Mouse (Mus musculus): ENCODE measurements around the gene Fam19a3.

Fam19a3 gene

GRCm38 (mm10) chr3:104792360-104793270 is 11.0 kb upstream of the Fam19a3 start:
- DNase-seq (ENCODE audit: low spot score in 2 of 2): no peak

DNA sequence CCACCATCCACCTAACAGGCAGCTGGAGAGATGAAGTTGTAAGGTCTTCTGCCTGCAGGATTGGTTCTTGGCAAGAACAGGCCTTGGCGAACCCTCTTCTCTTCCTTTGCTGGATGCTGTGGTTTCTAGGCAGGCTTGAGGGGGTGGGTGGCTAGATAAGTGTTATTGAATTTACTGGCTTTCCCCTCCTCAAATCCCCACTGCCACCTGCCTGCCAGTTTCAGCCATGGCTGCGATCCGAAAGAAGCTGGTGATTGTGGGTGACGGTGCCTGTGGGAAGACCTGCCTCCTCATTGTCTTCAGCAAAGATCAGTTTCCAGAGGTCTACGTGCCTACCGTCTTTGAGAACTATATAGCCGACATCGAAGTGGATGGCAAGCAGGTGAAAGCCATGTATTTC is 10.0 kb upstream of the Fam19a3 start:
- no peak for DNase-seq (ENCODE audit: low spot score in 2 of 2)

DNA sequence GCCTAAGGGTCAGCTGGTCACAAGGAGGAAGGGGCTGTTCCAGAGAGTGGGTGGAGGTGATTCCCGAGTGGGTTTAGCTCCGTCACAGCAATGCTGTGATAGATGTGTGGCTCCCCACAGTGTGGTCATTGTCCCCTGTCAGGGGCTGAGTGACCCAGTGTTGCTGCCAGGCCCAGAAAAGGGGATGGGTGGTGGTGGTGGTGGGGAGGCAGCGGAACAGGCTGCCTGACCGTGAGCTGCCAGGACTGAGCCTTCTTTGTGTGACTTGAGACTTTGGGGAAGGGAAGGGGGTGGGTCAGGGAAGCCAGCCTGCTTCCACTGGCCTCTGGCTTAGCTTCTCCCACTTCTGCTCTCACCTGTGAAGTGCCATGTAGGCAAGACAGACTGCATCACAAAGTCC is 9.4 kb upstream of the Fam19a3 start:
- no peak for DNase-seq (ENCODE audit: low spot score in 2 of 2)

DNA sequence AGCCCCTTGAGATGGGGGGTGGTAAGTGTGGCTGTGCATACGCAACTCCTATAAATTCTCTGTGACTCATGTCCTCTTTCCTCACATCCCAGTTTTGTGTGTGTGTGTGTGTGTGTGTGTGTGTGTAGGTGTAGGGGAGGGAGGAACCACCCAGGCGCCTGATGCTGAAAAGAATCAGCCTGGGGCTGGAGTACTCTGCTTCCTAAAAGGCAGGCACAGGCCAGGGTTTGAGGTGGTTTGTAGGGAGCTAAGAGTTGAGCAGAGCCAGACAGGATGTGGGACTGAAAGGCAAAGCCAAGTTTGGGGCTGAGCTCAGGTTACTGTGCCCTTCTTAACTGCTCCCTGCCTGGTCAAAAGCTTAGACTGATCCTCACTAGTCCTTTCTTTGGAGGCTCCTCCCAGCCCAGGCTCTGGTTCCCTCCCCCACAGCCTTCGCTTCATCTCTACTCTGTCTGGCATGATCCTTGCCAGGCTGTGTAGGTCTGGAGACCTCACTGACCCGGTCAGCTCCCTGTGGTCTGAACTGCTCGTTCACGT is 8.8 kb upstream of the Fam19a3 start:
- DNase-seq (ENCODE audit: low spot score in 2 of 2): no peak

DNA sequence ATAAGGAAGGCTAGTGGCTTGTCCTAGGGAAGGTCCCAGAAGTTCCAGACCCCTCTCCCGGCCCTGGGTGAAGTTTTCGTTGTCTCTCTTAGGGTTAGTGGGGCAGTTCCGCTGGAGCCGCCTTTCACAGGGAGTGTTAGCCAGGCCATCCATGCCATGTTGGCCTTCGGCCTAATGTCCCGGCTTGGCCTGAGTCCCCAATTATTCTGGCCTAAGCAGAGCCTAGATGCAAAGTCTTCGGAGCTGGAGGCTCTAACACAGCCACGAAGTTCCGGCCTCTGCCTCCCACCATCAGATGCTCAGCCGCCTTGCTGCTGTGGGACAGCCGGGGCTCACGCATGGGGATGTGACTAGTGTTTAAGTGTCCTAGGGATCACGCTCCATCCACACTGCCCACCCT is 8.2 kb upstream of the Fam19a3 start:
- DNase-seq (ENCODE audit: low spot score in 2 of 2): no peak

DNA sequence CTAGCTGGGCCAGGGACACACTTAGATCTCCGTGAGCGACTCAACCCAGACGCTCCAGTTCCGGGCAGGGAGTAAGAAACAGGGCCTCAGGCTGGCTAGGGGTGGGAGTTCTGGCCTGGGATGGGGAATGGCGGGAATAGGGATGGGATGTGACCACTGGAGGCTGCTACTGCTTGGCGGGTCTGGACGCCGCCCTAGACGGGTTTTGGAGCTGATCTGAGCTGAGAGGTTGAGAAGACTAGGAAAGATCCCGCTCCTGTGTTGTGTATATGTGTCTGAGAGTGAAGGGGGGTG is 7.6 kb upstream of the Fam19a3 start:
- DNase-seq (ENCODE audit: low spot score in 2 of 2): no peak

- DNase-seq (ENCODE audit: low spot score in 2 of 2): peak; percentile 49 to 51
Observed at GRCm38 (mm10) chr3:104788561-104789311, 7.1 kb upstream of the Fam19a3 start.

DNA sequence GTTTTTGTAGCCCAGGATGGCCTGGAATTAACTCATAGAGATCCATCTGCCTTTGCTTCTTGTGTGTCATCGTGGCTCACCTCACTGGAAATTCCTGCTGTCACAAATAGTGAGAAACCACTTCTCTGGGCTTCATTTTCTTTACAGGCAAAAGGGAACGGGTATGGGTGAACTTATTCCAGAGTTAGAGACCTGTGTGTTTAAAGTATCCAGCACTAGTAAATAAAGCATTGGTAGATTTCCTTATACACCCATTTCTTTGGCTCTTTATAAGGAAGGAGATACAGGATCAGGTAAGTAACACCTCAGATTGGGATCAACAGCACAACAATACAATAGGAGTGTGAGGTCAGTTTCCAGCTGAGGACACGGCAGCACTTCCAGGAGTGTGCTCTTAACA is 6.4 kb upstream of the Fam19a3 start, which contains the start of gene Rhoc:
Gene Rhoc (plus strand): TSS at position 301 of the 400 bp plus-strand sequence.
- no peak for DNase-seq (ENCODE audit: low spot score in 2 of 2)

GRCm38 (mm10) chr3:104785284-104785683 is 3.6 kb upstream of the Fam19a3 start:
- DNase-seq (ENCODE audit: low spot score in 2 of 2): no peak

GRCm38 (mm10) chr3:104783971-104784500 is 2.4 kb upstream of the Fam19a3 start:
- DNase-seq (ENCODE audit: low spot score in 2 of 2): no peak

- no peak for DNase-seq (ENCODE audit: low spot score in 2 of 2)
Observed at GRCm38 (mm10) chr3:104782061-104782681, 531 bp upstream of the Fam19a3 start.

GRCm38 (mm10) chr3:104780561-104781420 is 849 bp downstream of the Fam19a3 start, which contains the start of gene Ppm1j:
Ppm1j (plus strand) TSS chr3:104781056.
- DNase-seq (ENCODE audit: low spot score in 2 of 2): no peak

DNA sequence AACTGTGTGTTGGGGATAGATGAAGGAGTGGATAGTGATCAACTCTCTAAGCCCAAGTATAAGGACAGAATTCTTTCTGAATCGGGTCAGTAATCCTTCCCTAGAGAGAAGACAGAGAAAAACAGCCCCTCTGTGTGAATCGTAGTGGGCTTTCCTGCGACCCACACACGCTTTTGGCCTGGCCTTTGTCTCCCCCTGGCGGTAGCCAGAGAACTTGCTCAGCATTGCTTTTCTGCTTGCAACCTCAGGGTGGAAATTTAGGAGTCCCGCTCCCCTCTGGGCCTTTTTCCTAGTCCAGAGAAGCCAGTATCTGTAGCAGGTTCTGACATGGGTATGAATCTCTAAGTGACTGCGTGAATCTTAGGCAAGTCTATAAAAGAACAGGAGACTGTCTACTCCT is 1.7 kb downstream of the Fam19a3 start:
- DNase-seq (ENCODE audit: low spot score in 2 of 2): no peak

GRCm38 (mm10) chr3:104777342-104777741 is 4.3 kb downstream of the Fam19a3 start:
- DNase-seq (ENCODE audit: low spot score in 2 of 2): no peak

DNA sequence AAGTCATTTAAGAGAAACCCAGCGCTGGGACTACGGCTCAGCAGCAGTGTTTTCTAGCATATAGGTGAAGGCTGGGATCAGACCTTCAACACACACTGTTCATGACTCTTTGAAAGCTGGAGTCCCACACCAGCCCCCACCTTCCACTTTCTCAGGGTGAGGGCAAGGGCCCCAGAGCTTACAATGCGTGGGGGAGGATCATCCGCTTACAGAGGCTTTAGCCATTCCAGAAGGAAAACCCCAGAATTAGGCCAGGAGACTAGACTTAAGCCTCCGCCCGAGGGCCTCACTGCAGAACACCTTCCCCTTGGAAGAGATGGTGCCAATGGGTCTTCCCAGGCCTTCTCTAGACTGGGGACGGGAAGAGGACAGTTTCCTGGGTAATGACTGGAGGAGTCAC is 8.3 kb downstream of the Fam19a3 start:
- no peak for DNase-seq (ENCODE audit: low spot score in 2 of 2)

GRCm38 (mm10) chr3:104771460-104771859 is 10.2 kb downstream of the Fam19a3 start:
- DNase-seq (ENCODE audit: low spot score in 2 of 2): no peak

- DNase-seq (ENCODE audit: low spot score in 2 of 2): no peak
Observed at GRCm38 (mm10) chr3:104770918-104771317, 10.7 kb downstream of the Fam19a3 start.

- DNase-seq (ENCODE audit: low spot score in 2 of 2): no peak
Observed at GRCm38 (mm10) chr3:104770035-104770434, 11.6 kb downstream of the Fam19a3 start.

- no peak for DNase-seq (ENCODE audit: low spot score in 2 of 2)
Observed at GRCm38 (mm10) chr3:104769135-104769534, 12.5 kb downstream of the Fam19a3 start.

- DNase-seq (ENCODE audit: low spot score in 2 of 2): no peak
Observed at GRCm38 (mm10) chr3:104767716-104768115, 13.9 kb downstream of the Fam19a3 start.

- DNase-seq (ENCODE audit: low spot score in 2 of 2): no peak
Observed at GRCm38 (mm10) chr3:104767141-104767540, 14.5 kb downstream of the Fam19a3 start.

All from frontal cortex, postnatal 14 days (tissue).